Mouse (Mus musculus) thymus, postnatal 36 days (tissue): ENCODE results near the gene Gm20696.

Experiments used
- DNase-seq, 2 experiments: peaks; one replicate each; pipeline ENCODE4 v3.0.0; 2022; ENCODE audit warnings: mixed read lengths in 2 of 2

Gene Gm20696

DNA sequence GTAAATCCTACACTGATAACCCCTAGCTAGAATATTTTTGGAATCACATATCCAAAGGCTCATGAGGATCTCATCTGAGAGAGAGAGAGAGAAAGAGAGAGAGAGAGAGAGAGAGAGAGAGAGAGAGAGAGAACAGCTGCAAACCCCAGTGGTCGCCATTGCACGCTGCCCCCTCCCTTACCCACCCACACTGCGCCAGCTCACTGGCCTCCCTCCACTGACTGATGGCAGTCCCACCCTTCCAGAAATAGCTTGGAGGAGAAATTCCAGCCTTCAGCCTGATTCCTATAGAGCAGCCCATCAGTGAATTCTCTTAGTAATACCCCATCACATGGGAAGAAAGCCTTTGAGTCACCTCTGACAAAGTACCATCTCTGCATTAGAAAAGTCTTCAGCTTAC lies 415.4 kb downstream of the Gm20696 start:
- DNase-seq, result no peak

DNA sequence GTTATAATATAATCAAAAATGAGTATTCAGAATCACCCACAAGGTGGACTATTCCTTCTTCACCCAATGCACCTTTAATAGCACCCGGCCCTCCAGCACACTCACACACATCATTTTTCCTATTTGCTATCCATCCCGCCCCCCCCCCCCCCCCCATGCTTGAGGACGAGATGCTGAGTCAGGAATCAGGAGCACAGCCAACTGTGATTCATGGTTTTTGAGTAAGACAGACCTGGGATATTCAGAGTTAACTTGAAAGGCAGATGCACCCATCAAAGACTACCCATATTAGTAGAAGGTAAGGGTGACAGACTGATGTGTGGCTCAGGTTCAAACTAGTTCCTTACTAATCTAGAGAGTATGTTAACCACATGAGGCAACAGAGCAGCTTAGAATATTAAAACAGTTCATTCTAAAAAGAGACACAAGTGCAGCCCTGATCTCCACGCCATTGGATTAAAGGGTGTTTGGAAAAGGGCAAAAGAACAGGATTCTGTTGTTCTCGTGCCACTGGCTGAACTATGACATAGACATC lies 417.0 kb downstream of the Gm20696 start:
- DNase-seq, result no peak

DNA sequence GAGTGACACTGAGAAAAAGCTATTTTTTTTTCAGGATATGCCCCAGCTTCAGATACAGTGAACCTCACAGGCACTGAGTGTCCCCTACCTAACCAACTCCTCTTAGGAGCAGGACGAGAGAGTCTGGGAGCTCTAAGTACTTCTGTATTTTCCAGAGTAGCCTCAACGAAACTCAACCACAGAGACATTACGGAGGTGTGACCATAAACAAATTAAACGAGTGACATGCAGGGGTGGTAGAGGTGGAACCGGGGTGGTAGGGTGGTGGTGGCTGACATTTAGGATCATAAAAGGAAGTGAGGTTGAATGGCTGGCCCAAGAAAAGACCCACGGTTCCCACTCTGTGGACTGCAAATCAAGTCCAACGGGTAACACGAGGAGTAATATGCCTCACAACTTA lies 418.2 kb downstream of the Gm20696 start:
- no peak for DNase-seq

DNA sequence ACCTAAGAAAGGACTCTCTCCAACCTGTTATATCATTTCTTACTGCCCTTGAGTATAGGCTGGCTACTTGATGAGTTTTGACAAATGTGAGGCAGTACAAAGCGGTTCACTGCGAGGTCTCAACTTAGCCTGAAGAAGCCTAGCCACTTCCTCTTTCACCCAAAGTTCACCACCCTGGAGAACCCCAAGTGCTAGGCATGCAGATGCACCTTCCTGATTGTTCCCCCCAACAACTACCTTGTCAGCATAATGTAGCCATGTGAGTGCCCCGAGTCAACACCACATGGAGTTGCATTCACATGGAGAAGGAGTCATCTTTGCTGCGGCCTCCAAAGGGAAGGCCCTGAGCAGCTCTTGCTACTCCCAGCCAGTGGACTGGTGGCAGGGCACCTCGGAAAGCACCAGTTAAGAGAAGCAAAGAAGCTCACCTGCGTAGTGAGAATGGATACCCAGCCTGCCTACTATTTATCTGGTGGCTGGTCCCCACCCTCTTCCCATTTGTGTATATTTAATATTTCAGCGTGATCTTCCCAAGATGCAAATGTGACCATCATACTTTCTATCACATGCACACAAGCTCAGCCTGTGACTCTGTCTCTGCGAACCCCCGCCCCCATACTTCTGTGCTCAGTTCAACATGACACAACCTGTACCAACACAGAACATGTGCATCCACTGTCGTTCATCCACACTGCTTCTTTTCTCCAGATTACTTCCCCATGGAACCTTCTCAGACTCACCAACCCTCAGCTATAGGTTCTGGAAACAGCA lies 424.8 kb downstream of the Gm20696 start:
- peak; percentile 16 to 27 for DNase-seq

DNA sequence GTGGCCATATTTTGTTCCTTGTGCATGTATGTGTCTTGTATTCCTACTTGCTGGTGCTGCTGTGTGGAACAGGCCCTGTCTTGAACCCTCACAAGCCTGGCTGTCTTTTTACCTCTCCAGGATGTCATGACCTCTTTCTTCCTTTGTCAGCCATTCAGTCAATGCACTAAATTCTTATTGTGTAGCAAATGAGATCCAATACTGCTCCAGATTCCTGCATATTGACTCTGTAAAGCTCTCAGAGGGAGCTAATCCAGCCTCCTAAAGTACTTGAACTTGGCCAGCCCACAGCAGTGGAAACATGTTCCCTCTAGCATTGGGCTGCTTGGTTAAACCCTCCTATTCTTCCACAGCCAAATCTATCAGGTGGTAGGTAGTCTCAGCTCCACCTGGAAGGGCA lies 425.8 kb downstream of the Gm20696 start:
- no peak for DNase-seq

DNA sequence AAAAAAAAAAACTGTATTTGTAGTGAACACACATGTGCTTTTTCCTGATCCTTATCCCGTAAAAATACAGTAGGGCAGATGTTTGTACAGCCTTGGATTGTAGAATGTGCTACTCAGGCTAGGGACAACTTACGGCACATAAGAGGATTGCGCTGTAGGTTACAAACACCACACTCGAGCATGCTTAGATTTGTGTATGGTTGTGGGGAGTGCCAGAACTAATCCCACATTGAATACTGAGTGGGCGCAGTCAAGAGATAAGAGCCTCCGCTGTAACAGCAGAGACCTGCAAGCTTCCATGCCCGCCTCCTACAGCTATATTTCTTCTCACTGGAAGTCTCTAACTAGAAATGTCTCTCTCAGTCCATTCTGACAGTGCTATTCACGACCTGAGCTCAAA lies 431.0 kb downstream of the Gm20696 start:
- DNase-seq, result no peak

DNA sequence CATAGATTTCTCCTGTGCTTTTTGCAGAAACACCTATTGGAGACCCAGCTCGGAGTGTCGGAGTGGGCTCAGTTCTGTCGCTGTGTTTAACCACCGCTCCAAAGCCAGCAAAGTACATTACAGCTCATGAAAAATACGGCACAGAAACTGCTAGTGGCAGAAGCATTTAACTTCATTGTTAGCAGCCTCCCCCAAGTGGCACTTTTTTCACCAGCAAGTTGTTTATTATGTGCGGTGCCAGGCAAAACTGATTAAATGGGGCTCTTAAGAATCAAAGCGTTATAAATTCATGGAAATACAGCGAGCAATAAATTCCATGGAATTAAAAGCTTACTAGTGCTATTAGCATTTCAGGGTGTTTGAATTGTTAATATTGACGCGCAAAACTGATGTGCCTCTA lies 433.2 kb downstream of the Gm20696 start:
- no peak for DNase-seq

DNA sequence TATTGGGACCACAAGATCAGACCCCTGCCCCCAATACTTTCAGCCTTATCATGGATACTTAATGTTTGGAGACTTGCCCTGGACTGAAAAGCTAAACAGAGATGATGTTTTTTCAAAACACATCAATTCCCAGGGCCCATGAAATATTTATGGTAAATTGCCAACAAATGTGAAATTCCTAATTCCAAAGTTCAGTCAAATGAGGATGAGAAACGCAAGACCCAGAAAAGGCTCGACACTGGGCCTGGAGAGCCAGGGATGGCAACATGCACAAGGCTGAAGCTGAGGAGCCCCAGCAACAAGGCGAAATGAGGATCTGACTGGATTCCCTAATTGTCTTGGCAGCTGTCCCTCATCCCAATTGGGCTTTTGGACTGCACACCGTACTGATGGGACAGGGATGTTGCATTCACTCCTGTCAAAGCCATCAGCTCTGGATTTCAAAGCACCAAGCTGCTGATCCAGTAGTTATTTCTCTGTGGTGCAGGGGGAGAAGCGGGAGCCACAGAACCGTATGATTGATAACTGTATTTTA lies 438.2 kb downstream of the Gm20696 start:
- DNase-seq, result no peak

DNA sequence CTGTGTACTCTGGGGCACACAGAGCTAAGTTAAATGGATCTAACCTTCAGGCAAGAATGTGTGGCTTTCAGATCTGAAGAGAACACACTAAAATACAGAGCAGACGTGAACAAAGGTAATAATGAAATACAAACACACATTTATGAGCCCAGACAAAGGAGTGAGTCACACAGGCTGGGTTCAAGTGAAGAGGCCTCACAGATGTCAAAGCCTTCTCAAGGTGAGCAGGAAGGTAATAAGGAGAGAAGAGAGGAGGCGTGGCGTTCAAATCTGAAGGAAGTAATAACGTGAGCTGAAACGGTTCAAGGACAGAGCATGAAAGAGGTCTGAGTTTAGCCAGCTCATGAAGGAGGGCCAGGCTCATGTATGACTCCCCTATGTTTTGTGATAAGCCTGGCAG lies 445.4 kb downstream of the Gm20696 start:
- DNase-seq, result no peak

DNA sequence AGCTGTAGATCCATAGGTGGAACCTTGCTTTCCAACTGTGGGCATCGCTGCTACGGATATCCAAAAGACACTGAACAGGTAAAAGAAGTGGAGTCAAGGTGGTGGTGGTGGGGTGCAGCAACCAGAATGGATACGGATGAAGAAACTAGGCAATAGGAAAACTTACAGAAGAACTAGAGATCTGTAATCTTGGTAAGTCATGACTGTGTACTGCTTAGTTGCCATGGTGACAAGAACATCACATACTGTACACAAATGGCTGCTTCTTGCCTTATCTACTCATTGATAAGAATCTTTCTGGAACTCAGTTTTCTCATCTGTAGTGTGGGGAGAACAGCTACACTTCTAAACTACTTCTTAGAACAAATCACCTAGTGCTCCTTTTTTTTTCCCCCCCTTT lies 446.1 kb downstream of the Gm20696 start:
- DNase-seq, result no peak

DNA sequence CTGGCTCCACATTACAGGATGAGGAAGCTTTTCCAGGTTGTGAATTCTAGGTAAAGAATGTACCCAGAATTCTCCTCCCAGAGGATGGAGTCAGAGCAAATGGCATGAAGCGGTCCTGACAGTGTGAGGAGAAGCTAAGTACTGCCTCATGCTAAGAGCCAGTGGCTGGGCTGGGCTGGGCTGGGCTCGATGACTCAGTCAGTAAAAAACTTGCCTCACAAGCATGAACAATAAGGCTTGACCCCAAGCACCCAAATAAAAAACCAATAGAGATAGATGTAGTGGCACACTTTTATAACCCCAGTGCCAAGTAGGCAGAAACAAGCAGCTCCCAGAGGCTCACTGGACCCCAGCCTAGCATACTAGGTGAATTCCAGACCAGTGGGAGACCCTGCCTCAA lies 448.8 kb downstream of the Gm20696 start:
- DNase-seq, result no peak

DNA sequence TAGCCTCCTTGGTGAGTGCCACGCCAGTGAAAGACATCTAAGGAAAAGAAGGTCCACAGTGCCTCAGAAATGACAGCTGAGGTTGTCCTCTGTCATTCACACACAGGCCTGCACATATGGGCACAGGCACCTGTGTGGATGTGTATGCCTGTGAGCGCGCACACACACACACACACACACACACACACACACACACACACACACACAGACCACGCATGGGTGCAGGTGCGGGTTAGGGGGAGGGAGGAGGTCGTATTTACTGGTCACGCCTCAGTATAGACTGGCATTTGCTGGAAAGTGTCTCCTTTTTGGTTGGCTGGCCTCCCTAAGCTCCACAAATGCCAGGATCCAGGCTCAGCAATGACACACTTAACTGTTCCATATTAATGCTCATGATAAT lies 449.4 kb downstream of the Gm20696 start:
- peak in 1 of 2 experiments; percentile 23 for DNase-seq

DNA sequence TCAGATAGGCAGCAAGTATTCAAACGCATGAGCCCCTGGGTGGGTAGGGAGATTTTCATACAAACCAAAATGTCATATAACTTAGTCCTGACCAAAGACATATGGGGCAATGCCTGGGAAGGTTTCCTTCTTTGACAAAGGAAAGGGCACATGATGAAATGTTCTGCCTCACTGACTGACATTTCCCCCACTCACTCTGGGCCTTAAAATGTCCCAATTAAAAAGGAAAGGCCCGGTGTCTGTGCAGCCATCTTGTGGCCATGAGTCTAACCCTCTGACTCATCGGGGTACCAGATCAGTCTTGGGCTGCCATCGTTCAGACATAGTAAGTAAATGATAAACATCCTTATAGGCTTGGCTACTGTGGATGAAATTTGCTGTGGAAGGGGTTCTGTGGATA lies 454.1 kb downstream of the Gm20696 start:
- DNase-seq, result no peak

DNA sequence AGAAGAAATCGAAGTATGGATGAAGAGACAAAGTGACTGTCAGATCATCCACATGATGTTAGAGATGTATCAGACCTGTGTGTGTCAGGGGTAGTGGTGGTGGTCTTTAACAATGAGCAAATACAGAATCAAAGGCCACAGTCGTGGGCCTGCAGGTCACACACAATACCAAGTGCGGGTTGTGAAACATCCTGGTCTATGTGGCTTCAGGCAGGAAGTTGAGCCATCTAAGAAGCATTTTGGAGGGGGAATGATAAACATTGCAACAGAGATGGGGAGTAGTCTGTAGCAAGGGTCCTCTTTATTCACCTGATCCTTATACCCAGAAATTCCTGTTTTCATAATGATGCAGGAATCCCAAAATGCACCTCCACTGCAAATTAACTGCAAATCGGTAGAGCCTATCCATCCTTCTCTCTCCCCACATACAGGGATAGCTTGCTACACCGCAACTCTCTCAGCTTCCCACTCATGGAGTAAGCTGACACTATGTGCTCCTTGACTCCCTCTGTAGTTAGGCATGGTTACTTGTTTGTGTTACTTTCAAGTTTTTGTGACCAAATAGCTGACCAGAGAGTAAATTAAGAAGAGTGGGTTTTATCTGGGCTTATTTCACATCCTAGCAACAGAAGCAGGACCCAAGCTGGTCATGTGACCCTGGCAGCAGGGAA lies 454.8 kb downstream of the Gm20696 start:
- DNase-seq, result no peak

DNA sequence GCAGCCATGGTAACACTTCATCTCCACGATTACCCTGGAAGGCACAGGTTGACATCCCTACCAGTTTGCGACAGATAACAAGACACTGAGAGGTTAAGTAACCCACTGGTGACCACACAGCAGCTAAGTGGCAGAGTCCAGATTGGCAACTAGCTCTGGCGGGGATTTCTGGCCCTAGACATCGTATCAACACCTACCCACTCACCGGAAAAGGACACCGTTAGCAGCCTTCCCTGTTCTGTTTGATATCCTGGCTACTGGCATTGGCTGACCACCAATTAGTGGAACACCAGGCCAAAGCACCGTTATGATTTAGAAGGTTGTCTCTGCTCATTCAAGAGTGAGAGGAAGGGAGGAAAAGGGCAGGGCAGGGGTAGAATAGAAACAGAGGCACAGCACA lies 456.4 kb downstream of the Gm20696 start:
- DNase-seq, result no peak
